Mouse (Mus musculus) hindbrain, embryonic 16.5 days (tissue): ENCODE results near the gene Prl7c1. TPM values are rescaled to one million over a fixed set of nuclear protein-coding genes. Genes with fewer than 3 reads are reported as not detected.
"Not testable (repeated sequence)": the region's sequence is repeated elsewhere in the genome, so short reads cannot be mapped to it uniquely, and the experiment has no call there.

Experiments
- ATAC-seq: fragments of 200-750 bp; cut with Nextera tagmentation; 2 replicates; pipeline ENCODE4 v1.8.0; 2017; ENCODE audit warnings: moderate TSS enrichment, moderate library complexity
- H3K27ac ChIP-seq: fragments of 300-500 bp; sonication (generic); 2 replicates; pipeline ENCODE4 v1.5.1; 2014; ENCODE audit warnings: low read depth, mild to moderate bottlenecking, control low read depth, low read length, moderate library complexity
- H3K27me3 ChIP-seq: fragments of 300-500 bp; sonication (generic); replicated peaks from 2 replicates; pipeline ENCODE4 v1.6.1; 2014; ENCODE audit warnings: low read length; ENCODE audit not compliant: control insufficient read depth, insufficient read depth
- H3K36me3 ChIP-seq: fragments of 300-500 bp; sonication (generic); 2 replicates; pipeline ENCODE4 v1.6.1; 2014; ENCODE audit warnings: mild to moderate bottlenecking, low read length, moderate library complexity, mixed read lengths; ENCODE audit not compliant: control insufficient read depth, insufficient read depth
- H3K4me1 ChIP-seq: fragments of 300-500 bp; sonication (generic); 2 replicates; pipeline ENCODE4 v1.6.1; 2014; ENCODE audit warnings: low read depth, low read length; ENCODE audit not compliant: control insufficient read depth, insufficient read depth
- H3K4me2 ChIP-seq: fragments of 300-500 bp; sonication (generic); 2 replicates; pipeline ENCODE4 v1.6.1; 2014; ENCODE audit warnings: mild to moderate bottlenecking, low read length, control low read depth, moderate library complexity
- H3K4me3 ChIP-seq: fragments of 300-500 bp; sonication (generic); 2 replicates; pipeline ENCODE4 v1.5.1; 2014; ENCODE audit warnings: mild to moderate bottlenecking, low read length, control low read depth, moderate library complexity
- H3K9ac ChIP-seq: fragments of 300-500 bp; sonication (generic); 2 replicates; pipeline ENCODE4 v1.6.1; 2014; ENCODE audit warnings: low read depth, mild to moderate bottlenecking, control low read depth, low read length, moderate library complexity
- H3K9me3 ChIP-seq: fragments of 300-500 bp; sonication (generic); 2 replicates; pipeline ENCODE4 v1.6.1; 2014; ENCODE audit warnings: mild to moderate bottlenecking, low read length, moderate library complexity; ENCODE audit not compliant: control insufficient read depth
- WGBS: fragments of 180-500 bp; shearing (Covaris S2); extraction: QIAGEN DNeasy Blood & Tissue Kit; methylation state at CpG from one replicate; pipeline ENCODE4 v1.1.7; 2014; 5-methylcytosine and 5-hydroxymethylcytosine counted together
- polyA plus RNA-seq: library from polyadenylated mRNA; unstranded; fragments of >200 nt; fragmentation: Nextera tagmentation; extraction: Ambion mirVana; gene quantifications from 2 replicates; pipeline ENCODE4 v1.2.1, GENCODE M21; 2015

The Prl7c1 gene
- polyA plus RNA-seq: not detected in 2 replicates

- not testable (repeated sequence) for H3K9me3 ChIP-seq, H3K4me3 ChIP-seq, H3K36me3 ChIP-seq, H3K9ac ChIP-seq, H3K27me3 ChIP-seq, H3K4me2 ChIP-seq, H3K4me1 ChIP-seq, H3K27ac ChIP-seq, ATAC-seq
- 96% methylated on average over 2 of the region's 3 CpGs for WGBS
Observed at GRCm38 (mm10) chr13:27780704-27781103, at the start of gene Prl7c1. Gene Prl7c1, minus strand, starts transcription at chr13:27780804.

DNA sequence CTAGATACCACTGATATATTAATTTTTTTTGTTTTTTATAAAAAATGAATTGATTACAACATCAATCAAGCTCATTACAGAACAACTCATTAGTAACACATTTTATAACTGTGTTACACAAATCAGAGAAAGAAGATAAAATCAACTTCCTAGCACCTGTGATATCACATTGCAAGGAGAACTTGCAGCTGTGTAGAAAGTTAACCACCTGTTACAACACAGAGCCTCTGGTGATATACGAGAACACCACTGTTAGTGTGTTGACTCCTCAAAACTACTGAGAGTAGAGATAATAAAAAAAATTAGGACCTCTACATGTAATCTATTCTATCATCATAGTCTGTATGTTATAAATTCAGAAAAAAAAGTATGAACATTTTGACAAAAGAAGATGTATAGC lies 22.2 kb upstream of the Prl7c1 start:
- WGBS: 79% methylated on average over 1 of the region's 1 CpGs
- Histone ChIP-seq H3K9ac (no peak overlapping the region), H3K4me1 (no peaks in the 10 kb centered on the region), H3K27me3 (no peaks in the 10 kb centered on the region), H3K27ac (no peak overlapping the region), H3K9me3 (no peaks in the 10 kb centered on the region), H3K4me3 (no peak overlapping the region), H3K36me3 (no peaks in the 10 kb centered on the region), H3K4me2 (no peak overlapping the region)
- ATAC-seq: no peak

GRCm38 (mm10) chr13:27801354-27801753 lies 20.8 kb upstream of the Prl7c1 start, which contains the start of gene Prl2a1:
Gene Prl2a1, plus strand, starts transcription at chr13:27801654.
- H3K4me1 ChIP-seq: no peaks in the 10 kb centered on the region
- no peaks in the 10 kb centered on the region for H3K27me3 ChIP-seq
- no peak within 1 kb of the TSS for H3K4me2 ChIP-seq
- no peak within 1 kb of the TSS for H3K4me3 ChIP-seq
- H3K9ac ChIP-seq: no peak within 1 kb of the TSS
- ATAC-seq: no peak
- no peak within 1 kb of the TSS for H3K27ac ChIP-seq
- no peaks in the 10 kb centered on the region for H3K36me3 ChIP-seq
- 81% methylated on average over 1 of the region's 1 CpGs for WGBS
- H3K9me3 ChIP-seq: no peaks in the 10 kb centered on the region

DNA sequence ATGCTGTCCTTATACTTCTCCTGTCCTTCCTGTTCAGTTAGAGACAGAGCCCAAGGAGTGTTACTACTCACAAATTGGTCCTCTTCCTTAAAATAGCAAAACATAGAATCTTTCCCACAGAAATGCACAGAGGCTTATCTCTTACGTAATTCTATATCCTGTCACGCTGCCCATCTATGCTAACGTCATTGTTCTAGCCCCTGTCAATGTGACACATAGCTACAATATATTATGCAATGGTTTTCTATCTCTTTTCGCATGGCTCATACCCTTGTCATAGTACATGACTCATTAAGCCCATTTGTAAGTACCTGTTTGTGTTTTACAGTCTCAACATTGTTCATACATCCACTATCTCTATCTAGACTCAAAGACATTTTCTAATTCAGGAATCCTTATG lies 18.7 kb upstream of the Prl7c1 start:
- Histone ChIP-seq H3K9ac (no peak overlapping the region), H3K27ac (no peak overlapping the region), H3K4me3 (no peak overlapping the region), H3K4me1 (no peaks in the 10 kb centered on the region), H3K4me2 (no peak overlapping the region), H3K36me3 (no peaks in the 10 kb centered on the region), H3K27me3 (no peaks in the 10 kb centered on the region), H3K9me3 (no peaks in the 10 kb centered on the region)
- WGBS: 86% methylated on average over 4 of the region's 4 CpGs
- ATAC-seq: no peak

DNA sequence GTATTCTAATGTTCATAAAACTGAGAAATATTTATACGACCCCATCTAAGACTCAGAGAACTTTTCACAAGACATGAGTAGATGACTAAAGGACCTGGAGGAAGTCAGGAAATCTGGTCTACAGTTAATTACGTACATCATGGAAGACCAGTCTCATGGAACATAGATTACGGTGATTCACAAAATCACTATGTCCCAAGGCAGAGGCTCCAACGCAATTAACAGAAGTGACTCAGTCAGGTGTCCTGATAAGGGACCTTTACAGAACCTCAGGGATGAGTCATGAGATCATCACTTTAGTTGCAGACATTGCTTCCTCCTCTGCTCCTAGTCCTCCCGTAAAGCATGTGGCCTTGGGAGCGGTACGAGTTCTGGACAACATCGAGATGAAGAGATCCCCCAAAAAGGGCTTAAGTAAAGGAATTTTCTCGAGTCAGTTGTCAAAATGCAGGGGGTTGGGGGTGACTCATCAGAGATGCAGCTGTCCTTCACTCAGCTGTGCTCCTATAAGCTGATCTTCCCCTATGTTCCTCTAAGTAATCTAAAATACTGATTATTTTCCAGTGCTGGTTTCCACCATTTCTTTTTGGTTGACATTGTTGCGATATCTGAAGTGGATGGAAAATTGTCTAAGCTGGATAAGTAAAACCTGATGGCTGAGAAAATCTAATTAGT lies 46.0 kb downstream of the Prl7c1 start:
- no peak overlapping the region for H3K9ac ChIP-seq
- H3K9me3 ChIP-seq: no peaks in the 10 kb centered on the region
- ATAC-seq: no peak
- H3K4me2 ChIP-seq: no peak overlapping the region
- H3K27me3 ChIP-seq: no peaks in the 10 kb centered on the region
- H3K4me1 ChIP-seq: no peaks in the 10 kb centered on the region
- H3K36me3 ChIP-seq: no peaks in the 10 kb centered on the region
- H3K27ac ChIP-seq: no peak overlapping the region
- WGBS: 92% methylated on average over 10 of the region's 10 CpGs
- no peak overlapping the region for H3K4me3 ChIP-seq

- H3K4me3 ChIP-seq, ATAC-seq, H3K27me3 ChIP-seq, H3K27ac ChIP-seq, H3K4me1 ChIP-seq, H3K9me3 ChIP-seq, H3K36me3 ChIP-seq, H3K9ac ChIP-seq, H3K4me2 ChIP-seq: not testable (repeated sequence)
- WGBS: 82% methylated on average over 5 of the region's 5 CpGs
Observed at GRCm38 (mm10) chr13:27730286-27730959, 50.2 kb downstream of the Prl7c1 start.

- H3K4me1 ChIP-seq, H3K36me3 ChIP-seq, H3K4me3 ChIP-seq, H3K9me3 ChIP-seq, H3K27me3 ChIP-seq, ATAC-seq, H3K9ac ChIP-seq, H3K27ac ChIP-seq, H3K4me2 ChIP-seq: not testable (repeated sequence)
- WGBS: 98% methylated on average over 3 of the region's 3 CpGs
Observed at GRCm38 (mm10) chr13:27725057-27725456, 55.5 kb downstream of the Prl7c1 start.

Other genes starting within 250 kb of the Prl7c1 start
- not detected in 2 replicates for gene Prl8a9, start 216.2 kb downstream of the Prl7c1 start, polyA plus RNA-seq
- gene Prl8a1, start 198.6 kb downstream of the Prl7c1 start, polyA plus RNA-seq: not detected in 2 replicates
- gene Prl7b1, start 170.2 kb downstream of the Prl7c1 start, polyA plus RNA-seq: not detected in 2 replicates
- gene Prl7a1, start 138.3 kb downstream of the Prl7c1 start, polyA plus RNA-seq: not detected in 2 replicates
- not detected in 2 replicates for gene Prl7a2, start 112.8 kb downstream of the Prl7c1 start, polyA plus RNA-seq
- not detected in 2 replicates for gene Prl7d1, start 64.1 kb downstream of the Prl7c1 start, polyA plus RNA-seq
- not detected in 2 replicates for gene Prl2a1, start 20.9 kb upstream of the Prl7c1 start, polyA plus RNA-seq
- not detected in 2 replicates for gene Prl2c1, start 68.5 kb upstream of the Prl7c1 start, polyA plus RNA-seq
- gene Prl4a1, start 235.4 kb upstream of the Prl7c1 start, polyA plus RNA-seq: not detected in 2 replicates